Mouse (Mus musculus) heart, embryonic 14.5 days (tissue): Measurements from ENCODE around the gene Rpl31. TPM values are rescaled to one million over a fixed set of nuclear protein-coding genes. Genes with fewer than 3 reads are reported as not detected.

ENCODE experiments used
- ATAC-seq: fragments of 200-750 bp; cut with Nextera tagmentation; 2 replicates; pipeline ENCODE4 v1.8.0; 2017; ENCODE audit warnings: low read depth, moderate TSS enrichment; ENCODE audit not compliant: insufficient number of reproducible peaks, insufficient read depth, low FRiP score
- H3K27ac ChIP-seq, 2 experiments: fragments of 200-500 bp in 1 of 2; fragments of 300-500 bp in 1 of 2; sonication (generic) in 1 of 2; replicated peaks in 1 of 2; 2 replicates each; pipeline ENCODE4 v1.5.1; 2012 to 2014; ENCODE audit warnings: low read depth in 2 of 2, low read length in 2 of 2, control low read depth in 1 of 2, mild to moderate bottlenecking in 1 of 2, mixed read lengths in 1 of 2; ENCODE audit not compliant: control insufficient read depth in 1 of 2, insufficient read depth in 1 of 2
- H3K27me3 ChIP-seq: fragments of 300-500 bp; sonication (generic); 2 replicates; pipeline ENCODE4 v1.6.1; 2014; ENCODE audit warnings: mild to moderate bottlenecking, low read length, control low read depth; ENCODE audit not compliant: control insufficient read depth, insufficient read depth
- H3K36me3 ChIP-seq: fragments of 300-500 bp; sonication (generic); 2 replicates; pipeline ENCODE4 v1.6.1; 2014; ENCODE audit warnings: mild to moderate bottlenecking, control low read depth, low read length, mixed read lengths; ENCODE audit not compliant: control insufficient read depth, insufficient read depth
- H3K4me1 ChIP-seq, 2 experiments: fragments of 200-500 bp in 1 of 2; fragments of 300-500 bp in 1 of 2; sonication (generic) in 1 of 2; 2 replicates each; pipeline ENCODE4 v1.6.1; 2012 to 2014; ENCODE audit warnings: low read length in 2 of 2, control low read depth in 1 of 2, mixed read lengths in 1 of 2; ENCODE audit not compliant: control insufficient read depth in 2 of 2, insufficient read depth in 2 of 2
- H3K4me2 ChIP-seq: fragments of 300-500 bp; sonication (generic); 2 replicates; pipeline ENCODE4 v1.6.1; 2014; ENCODE audit warnings: mild to moderate bottlenecking, low read length
- H3K4me3 ChIP-seq, 2 experiments: fragments of 200-500 bp in 1 of 2; fragments of 300-500 bp in 1 of 2; sonication (generic) in 1 of 2; 2 replicates each; pipeline ENCODE4 v1.5.1; 2012 to 2014; ENCODE audit warnings: low read length in 2 of 2, mild to moderate bottlenecking in 2 of 2, control low read depth in 1 of 2, low read depth in 1 of 2, moderate library complexity in 1 of 2; ENCODE audit not compliant: control insufficient read depth in 1 of 2, insufficient read depth in 1 of 2
- H3K9ac ChIP-seq: fragments of 300-500 bp; sonication (generic); 2 replicates; pipeline ENCODE4 v1.6.1; 2014; ENCODE audit warnings: mild to moderate bottlenecking, low read length
- H3K9me3 ChIP-seq: fragments of 300-500 bp; sonication (generic); 2 replicates; pipeline ENCODE4 v1.6.1; 2016; ENCODE audit warnings: low read length, control low read depth; ENCODE audit not compliant: control insufficient read depth
- WGBS: fragments of 180-500 bp; shearing (Covaris S2); extraction: QIAGEN DNeasy Blood & Tissue Kit; methylation state at CpG from one replicate; pipeline ENCODE4 v1.1.7; 2014; 5-methylcytosine and 5-hydroxymethylcytosine counted together
- polyA plus RNA-seq: library from polyadenylated mRNA; unstranded; fragments of >200 nt; fragmentation: Nextera tagmentation; extraction: Ambion mirVana; gene quantifications from 2 replicates; pipeline ENCODE4 v1.2.1, GENCODE M21; 2014

Rpl31 gene
- polyA plus RNA-seq, 1 experiment from 2014 or later = 528 TPM

DNA sequence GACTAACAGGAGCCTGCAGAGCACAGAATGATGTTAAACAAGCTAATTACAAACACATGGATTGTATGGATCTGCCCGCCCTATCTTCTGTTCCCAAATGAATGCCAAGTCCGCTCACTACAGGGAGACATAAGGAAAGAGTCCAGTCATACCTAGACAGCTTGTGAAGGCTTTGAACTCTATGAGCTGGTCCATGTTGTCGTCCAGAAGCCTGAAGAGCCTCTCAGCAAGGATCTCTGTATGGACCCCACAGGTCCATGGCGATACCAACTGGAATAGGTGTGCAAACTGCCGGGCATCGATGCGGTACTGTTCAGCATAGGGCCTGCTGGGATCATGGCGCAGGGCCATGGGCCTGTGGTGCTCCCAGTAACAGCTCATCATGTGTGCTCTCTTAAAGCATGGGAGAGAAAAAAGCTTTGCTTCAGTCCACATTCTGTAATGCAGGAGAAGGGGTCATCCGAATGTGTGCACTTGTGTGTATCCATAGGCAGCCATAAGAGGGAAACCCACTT, 9.1 kb downstream of the Rpl31 start:
- Histone ChIP-seq H3K27me3 (no peaks in the 10 kb centered on the region), H3K9me3 (no peaks in the 10 kb centered on the region), H3K4me2 (no peak overlapping the region), H3K4me3 (no peak overlapping the region), H3K4me1 (peaks cover 0 to 3% of the 10 kb centered on the region in 2 experiments; a peak in 2 of 4 replicates), H3K9ac (no peak overlapping the region), H3K27ac (no peak overlapping the region), H3K36me3 (peaks cover 74% of the 10 kb centered on the region)
- WGBS = 91% methylated on average over 9 of the region's 9 CpGs
- no peak for ATAC-seq

DNA sequence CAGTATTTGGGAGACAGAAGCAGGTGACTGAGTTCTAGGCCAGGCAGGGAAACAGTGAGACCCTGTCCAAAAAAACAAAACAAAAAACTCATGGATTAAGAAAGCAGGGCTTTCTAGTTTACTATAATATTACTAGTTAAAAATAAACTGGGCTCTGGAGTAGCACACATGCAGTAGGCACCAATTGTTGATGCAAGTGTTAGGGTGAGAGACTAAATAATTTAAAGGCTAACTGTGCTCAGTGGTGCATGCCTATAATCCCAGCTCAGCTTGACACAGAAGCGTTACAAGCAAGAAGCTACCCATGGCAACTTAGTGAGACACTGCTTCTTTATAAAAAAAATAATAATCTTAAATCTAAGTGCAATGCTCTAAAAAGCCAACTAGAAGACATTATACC, 10.9 kb downstream of the Rpl31 start:
- Histone ChIP-seq H3K27me3 (no peaks in the 10 kb centered on the region), H3K36me3 (peaks cover 57% of the 10 kb centered on the region), H3K9ac (no peak overlapping the region), H3K4me3 (no peak overlapping the region), H3K9me3 (no peaks in the 10 kb centered on the region), H3K4me1 (peaks cover 0 to 3% of the 10 kb centered on the region in 2 experiments; a peak in 2 of 4 replicates), H3K27ac (no peak overlapping the region), H3K4me2 (no peak overlapping the region)
- ATAC-seq = no peak
- WGBS = 92% methylated on average over 1 of the region's 1 CpGs

DNA sequence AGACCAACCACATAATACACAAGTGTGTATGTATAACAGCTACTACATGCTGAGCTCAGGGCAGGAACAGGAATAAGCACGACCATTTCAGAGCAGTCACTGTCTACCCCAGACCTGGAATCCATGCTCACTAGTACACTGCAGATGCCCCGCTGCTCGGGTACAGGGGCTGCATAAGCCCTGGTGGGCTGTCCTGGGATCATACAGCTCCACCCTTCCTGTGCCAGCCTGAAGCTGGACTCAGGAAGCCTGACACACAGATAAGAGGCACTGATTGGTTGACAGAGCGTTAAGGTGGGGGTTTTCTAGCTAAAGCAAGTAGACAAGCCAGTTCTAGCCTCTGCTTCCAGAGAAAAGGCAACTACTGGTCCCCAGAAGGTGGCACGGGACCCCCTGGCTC, 11.4 kb downstream of the Rpl31 start:
- Histone ChIP-seq H3K36me3 (peaks cover 56% of the 10 kb centered on the region), H3K4me1 (peaks cover 0 to 3% of the 10 kb centered on the region in 2 experiments; a peak in 2 of 4 replicates), H3K27ac (no peak overlapping the region), H3K9ac (no peak overlapping the region), H3K4me2 (no peak overlapping the region), H3K9me3 (no peaks in the 10 kb centered on the region), H3K27me3 (no peaks in the 10 kb centered on the region), H3K4me3 (no peak overlapping the region)
- no peak for ATAC-seq
- 54% methylated on average over 5 of the region's 5 CpGs for WGBS

DNA sequence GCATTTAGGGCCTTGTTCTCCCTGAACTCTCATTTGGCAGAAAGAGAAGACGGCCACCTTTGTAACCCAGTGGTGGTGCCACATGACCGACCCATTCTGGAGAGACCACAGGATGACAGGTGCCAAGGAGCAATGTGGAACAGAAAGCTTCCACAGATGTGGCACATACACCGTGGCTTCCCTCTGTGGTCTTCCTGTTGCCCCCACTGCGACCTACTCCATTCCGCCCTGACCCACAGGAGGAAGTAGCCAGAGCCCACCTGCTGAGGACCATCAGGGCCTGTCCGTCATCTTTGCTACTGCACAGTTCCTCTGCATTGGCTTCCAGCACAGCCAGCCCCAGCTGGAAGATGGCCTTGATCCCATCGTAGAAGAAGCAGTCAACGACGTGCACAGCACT, 13.4 kb downstream of the Rpl31 start:
- no peak for ATAC-seq
- H3K27me3 ChIP-seq = no peaks in the 10 kb centered on the region
- 90% methylated on average over 9 of the region's 9 CpGs for WGBS
- no peaks in the 10 kb centered on the region for H3K9me3 ChIP-seq
- no peak overlapping the region for H3K4me3 ChIP-seq
- no peak overlapping the region for H3K27ac ChIP-seq
- no peak overlapping the region for H3K9ac ChIP-seq
- peaks cover 57% of the 10 kb centered on the region for H3K36me3 ChIP-seq
- H3K4me2 ChIP-seq = no peak overlapping the region
- H3K4me1 ChIP-seq = peaks cover 0 to 3% of the 10 kb centered on the region in 2 experiments; a peak in 2 of 4 replicates

DNA sequence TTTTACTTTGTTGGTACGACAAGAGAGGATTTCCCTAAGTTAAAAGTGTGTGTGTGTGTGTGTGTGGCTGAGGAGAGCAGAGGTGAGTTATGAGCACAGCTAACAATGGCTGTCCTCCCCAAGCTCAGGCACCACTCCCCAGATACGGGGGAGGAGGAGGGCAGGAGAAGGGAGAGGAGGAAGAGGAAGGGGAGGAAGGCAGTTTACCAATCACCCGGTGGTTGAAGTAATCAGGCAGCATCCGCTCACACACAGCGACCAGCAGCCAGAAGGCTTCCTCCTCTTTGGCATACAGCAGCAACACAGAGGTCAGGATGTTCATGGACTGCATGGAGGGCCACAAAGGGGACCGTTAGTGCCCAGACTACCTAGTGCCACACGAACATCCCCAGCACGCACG, 17.3 kb downstream of the Rpl31 start:
- Histone ChIP-seq H3K36me3 (peaks cover 29% of the 10 kb centered on the region), H3K9me3 (no peaks in the 10 kb centered on the region), H3K4me1 (0 out of 4 replicates have a peak, but pooled peaks cover 0 to 2% of the 10 kb centered on the region in 2 experiments), H3K4me2 (no peak overlapping the region), H3K27me3 (no peaks in the 10 kb centered on the region), H3K4me3 (no peak overlapping the region), H3K27ac (no peak overlapping the region), H3K9ac (no peak overlapping the region)
- WGBS = 78% methylated on average over 9 of the region's 9 CpGs
- no peak for ATAC-seq

DNA sequence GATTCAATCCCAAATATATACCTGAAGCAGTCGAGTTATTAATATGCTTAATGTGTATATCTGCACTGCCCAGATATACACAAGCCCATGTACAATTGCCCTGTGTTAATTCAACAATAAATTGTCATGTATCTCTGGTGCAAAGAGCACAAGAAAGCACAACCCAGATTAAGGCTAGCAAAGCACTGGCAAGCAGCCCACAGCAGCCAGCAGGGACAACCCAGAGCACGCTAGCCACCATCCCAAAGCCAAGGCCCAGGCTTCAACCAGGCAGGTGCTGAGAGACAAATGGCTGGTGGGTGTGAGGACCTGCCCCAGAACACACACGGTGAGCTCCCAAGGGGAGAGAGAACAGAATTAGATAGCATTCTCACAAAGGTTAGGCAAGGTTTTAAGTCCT, 18.8 kb downstream of the Rpl31 start:
- H3K27me3 ChIP-seq = no peaks in the 10 kb centered on the region
- H3K36me3 ChIP-seq = peaks cover 34% of the 10 kb centered on the region
- no peak overlapping the region for H3K4me2 ChIP-seq
- ATAC-seq = no peak
- H3K27ac ChIP-seq = no peak overlapping the region
- H3K9ac ChIP-seq = no peak overlapping the region
- H3K9me3 ChIP-seq = no peaks in the 10 kb centered on the region
- 68% methylated on average over 3 of the region's 3 CpGs for WGBS
- H3K4me1 ChIP-seq = 0 out of 4 replicates have a peak, but pooled peaks cover 0 to 2% of the 10 kb centered on the region in 2 experiments
- no peak overlapping the region for H3K4me3 ChIP-seq

DNA sequence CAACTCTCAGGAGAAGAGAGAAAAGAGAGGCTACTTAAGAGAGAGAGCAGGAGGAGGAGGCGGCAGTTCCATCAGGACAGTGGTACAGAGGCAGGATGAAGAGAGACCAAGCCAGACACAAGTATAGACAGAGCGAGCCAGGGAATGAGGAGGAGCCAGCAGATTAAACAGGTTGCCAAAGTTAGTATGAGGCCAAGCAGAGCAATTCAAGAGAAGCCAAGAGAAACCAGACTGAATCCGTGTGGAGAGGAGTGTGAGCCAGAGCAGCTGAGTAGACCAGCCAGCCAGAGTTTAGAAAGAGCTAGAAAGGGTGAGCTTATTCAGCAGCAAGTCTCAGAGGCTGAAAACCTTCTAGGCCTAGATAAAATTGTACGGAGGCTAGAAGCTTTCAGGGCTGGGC, 19.9 kb downstream of the Rpl31 start:
- Histone ChIP-seq H3K9me3 (no peaks in the 10 kb centered on the region), H3K4me2 (no peak overlapping the region), H3K27ac (no peak overlapping the region), H3K9ac (no peak overlapping the region; the same call in 1 of the 2 replicates), H3K27me3 (no peaks in the 10 kb centered on the region), H3K4me3 (no peak overlapping the region), H3K4me1 (0 out of 4 replicates have a peak, but pooled peaks cover 0 to 2% of the 10 kb centered on the region in 2 experiments), H3K36me3 (peaks cover 41% of the 10 kb centered on the region)
- WGBS = 79% methylated on average over 4 of the region's 4 CpGs
- ATAC-seq = no peak

DNA sequence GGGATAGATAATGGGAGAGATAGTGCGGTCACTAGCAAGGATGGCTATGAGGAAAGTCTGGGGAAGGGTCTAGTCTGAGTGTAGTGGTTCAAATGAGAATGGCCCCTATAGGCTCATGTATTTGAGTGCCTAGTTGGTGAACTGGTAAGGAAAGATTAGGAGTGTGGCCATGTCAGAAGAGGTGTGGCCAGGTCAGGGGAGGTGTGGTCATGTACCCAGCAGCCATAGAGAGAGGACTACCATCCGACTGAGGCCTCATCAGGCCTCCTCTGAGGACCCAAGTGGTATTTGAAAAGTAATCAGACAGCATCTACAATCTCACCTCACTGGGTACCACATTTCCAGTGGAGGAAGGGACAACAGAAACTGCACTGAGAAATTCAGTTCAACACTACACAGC, 20.5 kb downstream of the Rpl31 start:
- no peaks in the 10 kb centered on the region for H3K27me3 ChIP-seq
- H3K36me3 ChIP-seq = peaks cover 47% of the 10 kb centered on the region
- H3K9me3 ChIP-seq = no peaks in the 10 kb centered on the region
- no peak overlapping the region for H3K4me3 ChIP-seq
- H3K4me2 ChIP-seq = no peak overlapping the region
- 88% methylated on average over 2 of the region's 2 CpGs for WGBS
- H3K9ac ChIP-seq = no peak overlapping the region
- H3K4me1 ChIP-seq = 0 out of 4 replicates have a peak, but pooled peaks cover 0 to 2% of the 10 kb centered on the region in 2 experiments
- no peak overlapping the region for H3K27ac ChIP-seq
- no peak for ATAC-seq
